Mouse (Mus musculus): ENCODE measurements around the gene Src.

DNA sequence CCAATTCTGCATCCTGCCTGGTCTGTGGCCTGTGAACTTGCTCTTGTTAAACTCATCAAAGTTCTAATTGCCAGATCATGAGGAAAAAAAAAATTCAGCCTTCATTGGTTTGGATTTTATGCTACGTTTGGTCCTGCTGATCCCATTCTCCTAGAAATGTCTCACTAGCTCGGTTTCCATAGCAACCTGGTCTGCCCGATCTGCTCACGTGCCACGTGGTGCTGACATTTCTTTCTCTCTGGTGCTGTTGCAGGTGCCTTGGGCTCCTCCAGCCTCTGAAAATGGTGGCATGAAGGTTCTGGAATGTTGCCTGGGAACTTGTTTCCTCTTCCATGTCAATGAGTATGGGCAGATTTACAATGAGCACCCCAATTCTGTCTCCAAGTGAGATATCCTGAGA, 102.3 kb downstream of the Src start:
- TF ChIP-seq CTCF (IDR thresholded peaks at IDR 0.05) (no peak), EP300 (IDR thresholded peaks at IDR 0.05) (no peak)
